Mouse (Mus musculus) common myeloid progenitor, adult 5-6 weeks (primary cell): Measurements from ENCODE around the gene Exo1. TPM values are rescaled to one million over a fixed set of nuclear protein-coding genes. Genes with fewer than 3 reads are reported as not detected.

Experiments used
- ATAC-seq: replicated peaks from 2 replicates; pipeline ENCODE4 v1.8.0; 2016; ENCODE audit warnings: low read depth, mild to moderate bottlenecking, moderate TSS enrichment, inconsistent platforms; ENCODE audit not compliant: poor library complexity, severe bottlenecking
- total RNA-seq: library from RNA; stranded (forward); fragments of 200-1000, 187-1606 nt; gene quantifications from 2 replicates; pipeline ENCODE4 v1.2.3, GENCODE M21; 2017

The Exo1 gene
- total RNA-seq, 1 experiment from 2014 or later: 46.0 TPM

DNA sequence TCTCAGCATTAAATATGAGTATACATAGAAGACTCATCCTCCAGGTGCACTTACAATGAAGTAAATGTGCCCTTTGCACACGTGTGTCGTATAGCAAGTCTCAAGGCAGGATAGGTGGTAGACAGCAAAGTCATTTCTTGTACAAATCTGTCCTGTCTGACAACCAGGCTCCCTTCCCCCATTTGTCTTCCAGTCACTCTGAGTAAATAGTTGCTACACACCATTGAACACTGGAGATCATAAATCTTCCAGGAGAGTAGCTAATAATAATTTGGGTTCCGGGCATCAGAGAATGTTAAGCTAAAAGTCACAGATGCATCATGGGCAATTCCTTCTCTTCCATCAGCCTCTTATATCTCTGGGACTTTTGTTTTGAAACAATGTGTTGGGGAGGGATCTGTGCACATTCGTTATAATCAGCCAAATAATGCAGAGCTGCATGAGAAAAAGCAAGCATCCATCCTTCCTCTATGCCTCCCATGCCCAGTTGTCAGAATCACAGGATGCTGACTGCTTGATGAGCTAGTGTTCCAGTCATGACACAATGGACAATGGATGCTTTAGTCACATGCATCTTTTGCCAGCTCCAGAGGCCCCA, 66.4 kb downstream of the Exo1 start:
- no peak for ATAC-seq

DNA sequence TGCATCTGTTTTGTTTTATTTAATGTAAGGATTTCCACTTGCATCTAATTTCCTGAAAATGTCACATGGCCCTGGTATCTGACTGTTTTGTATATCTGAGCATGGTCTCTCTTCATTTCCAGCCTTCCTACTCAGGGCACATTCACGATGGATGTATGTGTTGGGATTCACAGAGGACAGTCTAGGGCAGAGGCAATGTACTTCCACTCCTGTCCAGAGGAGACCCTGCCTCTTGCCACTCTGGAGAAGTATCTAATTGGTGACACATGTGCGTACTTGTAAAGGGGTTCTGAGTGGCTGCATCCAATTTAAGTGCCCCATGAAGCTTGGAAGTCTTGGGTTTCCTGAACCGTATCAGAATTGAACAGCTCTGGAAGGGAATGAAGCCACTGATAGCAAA, 70.0 kb downstream of the Exo1 start:
- no peak for ATAC-seq

DNA sequence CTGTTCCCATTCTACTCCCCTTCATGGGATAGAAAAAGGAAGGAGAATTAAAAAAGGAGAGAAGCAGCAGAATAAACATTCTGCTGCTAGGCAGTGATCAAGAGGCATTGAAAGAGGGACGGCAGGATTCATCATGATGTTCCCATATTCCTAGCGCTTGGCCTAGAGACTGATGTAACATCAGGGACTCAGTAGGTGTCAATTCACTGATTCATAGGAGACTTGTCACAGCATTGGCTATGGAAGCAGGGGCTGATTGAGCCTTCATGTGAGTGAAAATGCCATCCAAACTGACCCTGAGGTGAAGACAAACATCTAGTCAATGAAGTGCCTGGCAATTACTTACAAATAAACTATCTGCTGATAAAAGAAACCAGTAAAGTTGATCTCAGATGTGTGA, 70.5 kb downstream of the Exo1 start:
- no peak for ATAC-seq

DNA sequence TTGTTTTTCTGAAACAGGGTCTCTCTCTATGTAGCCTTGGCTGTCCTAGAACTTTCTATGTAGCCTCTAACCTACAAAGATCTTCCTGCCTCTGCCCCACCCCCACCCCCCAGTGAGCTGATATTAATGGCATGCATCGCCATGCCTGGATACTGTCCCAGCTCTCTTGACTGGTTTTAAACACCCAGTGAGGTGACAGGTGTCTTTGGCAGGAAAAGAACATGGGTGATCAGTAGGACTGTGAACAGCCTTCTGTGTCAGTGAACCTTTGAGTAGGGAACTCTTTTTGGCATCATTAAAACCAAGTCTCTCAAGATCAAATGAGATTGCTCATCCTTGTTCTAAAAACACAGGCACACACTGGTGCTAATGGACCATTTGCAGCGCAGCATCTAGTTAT, 81.4 kb downstream of the Exo1 start:
- ATAC-seq: no peak

Other genes with a start within 250 kb of the Exo1 start
- 1.9 TPM in 1 of 2 replicates, not detected in the other for gene Opn3, start 187.8 kb upstream of the Exo1 start, total RNA-seq
- 17.8 and 26.8 TPM in 2 replicates for gene Chml, start 187.7 kb upstream of the Exo1 start, total RNA-seq
- gene Wdr64, start 182.0 kb upstream of the Exo1 start, total RNA-seq: not detected in 2 replicates
- not detected in 2 replicates for gene Gm38100, start 39.7 kb downstream of the Exo1 start, total RNA-seq
- gene Rbm8a2, start 98.5 kb downstream of the Exo1 start, total RNA-seq: 0.69 and 1.2 TPM in 2 replicates